Mouse (Mus musculus) urinary bladder, adult 18-20 months (tissue): ENCODE results near the gene Hic1.

ENCODE experiments used
- DNase-seq, 2 experiments: peaks; one replicate each; pipeline ENCODE4 v3.0.0; 2022; ENCODE audit warnings: low spot score in 2 of 2, mixed read lengths in 2 of 2

Hic1 gene

GRCm38 (mm10) chr11:75118141-75118540 is 51.2 kb downstream of the Hic1 start:
- no peak for DNase-seq

DNA sequence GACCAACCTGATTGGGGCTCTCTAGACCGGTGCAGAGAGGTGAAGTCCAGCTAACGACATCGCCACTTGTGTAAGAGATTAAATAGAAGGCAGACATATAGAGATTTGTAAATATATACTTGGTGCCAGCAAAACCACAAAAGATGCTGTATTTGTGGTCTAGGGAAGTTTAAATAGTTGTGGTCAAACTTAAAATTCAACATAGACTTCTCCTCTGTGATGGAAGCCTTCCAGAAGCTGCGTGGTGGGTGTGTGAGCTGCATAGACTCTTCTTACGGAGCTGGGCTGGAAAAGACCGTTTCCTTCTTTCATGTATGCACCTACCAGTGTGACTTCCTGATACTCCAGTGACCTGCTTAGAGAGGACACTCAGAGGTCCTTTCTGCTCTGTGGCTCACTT is 52.9 kb downstream of the Hic1 start:
- no peak for DNase-seq
